Mouse (Mus musculus) cerebellum, adult 2 months (tissue): ENCODE measurements around the gene Olfr221.

ENCODE experiments used
- CTCF ChIP-seq: fragments of 200-500 bp; IDR thresholded peaks from 2 replicates; pipeline ENCODE4 v1.5.1; 2011; ENCODE audit warnings: low read depth, mild to moderate bottlenecking, control low read depth, low read length, moderate library complexity, borderline replicate concordance; ENCODE audit not compliant: insufficient read depth
- POLR2A ChIP-seq: fragments of 200-500 bp; IDR thresholded peaks from 2 replicates; pipeline ENCODE4 v1.6.1; 2011; ENCODE audit warnings: low read length, control low read depth, borderline replicate concordance; ENCODE audit not compliant: insufficient read depth

DNA sequence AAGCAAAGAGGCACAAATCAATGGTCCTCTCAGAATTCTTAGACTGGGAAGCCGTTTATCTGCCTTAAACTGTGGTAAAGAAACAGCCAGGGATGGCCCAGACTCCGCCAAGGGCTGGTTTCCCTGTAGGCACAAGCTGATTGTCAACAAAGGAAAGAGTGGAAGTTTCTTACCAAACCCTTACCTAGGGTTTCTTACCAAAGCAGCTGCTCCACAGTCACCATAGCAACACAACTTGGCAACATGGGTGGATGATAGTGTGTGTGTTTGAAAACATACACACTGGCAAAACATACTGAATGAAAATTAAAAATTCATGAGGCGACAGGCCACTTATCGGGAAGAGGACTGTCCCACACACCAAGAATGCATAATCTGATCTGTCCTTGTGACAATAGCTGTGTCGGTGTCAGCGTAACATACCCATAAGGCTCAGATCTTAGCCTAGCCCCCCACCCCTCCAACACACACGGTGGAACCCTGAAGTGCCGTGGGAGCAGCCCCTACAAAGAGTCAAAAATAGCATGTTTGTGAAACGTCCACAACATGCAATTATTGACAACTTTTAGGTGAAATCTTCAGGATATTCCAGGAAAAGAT, 3.8 kb upstream of the Olfr221 start:
- TF ChIP-seq CTCF, result no peak
- no peak for TF ChIP-seq POLR2A
